Mouse (Mus musculus): ENCODE results near the gene Cactin. TPM values are rescaled to one million over a fixed set of nuclear protein-coding genes. Genes with fewer than 3 reads are reported as not detected.

The Cactin gene
- polyA plus RNA-seq, 1 experiment from 2014 or later = 51.2 TPM

DNA sequence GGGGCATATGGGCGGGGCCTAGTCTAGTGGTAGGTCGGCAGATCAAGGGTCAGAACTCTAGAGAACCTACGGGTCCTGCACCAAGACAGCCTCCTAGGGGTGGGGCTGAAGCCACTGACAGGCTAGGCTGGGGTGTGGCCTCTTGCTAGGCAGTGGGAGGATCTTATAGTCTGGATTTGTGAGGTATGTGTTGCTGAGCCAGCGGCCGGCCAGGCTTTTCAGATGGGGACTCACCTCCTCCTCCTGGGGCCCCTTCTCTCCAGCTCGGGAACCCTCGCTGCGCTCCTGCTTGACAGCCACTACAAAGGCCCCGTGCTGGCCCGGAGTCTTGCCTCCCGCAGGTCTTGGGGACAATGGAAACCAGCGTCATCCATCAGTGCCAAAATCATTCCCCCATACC lies 28.2 kb downstream of the Cactin start:
- WGBS = 1% methylated on average over 12 of the region's 12 CpGs
- H3K27ac ChIP-seq (ENCODE audit: low read depth, low read length) = no peak overlapping the region
- DNase-seq (ENCODE audit: low spot score) (no peak), ATAC-seq (replicated peaks; ENCODE audit: low FRiP score) (no peak)
- H3K4me3 ChIP-seq (ENCODE audit: low read depth, low read length) = peak overlapping the region; percentile 77
- peak overlapping the region; percentile 88 for H3K4me2 ChIP-seq (ENCODE audit: low read depth, low read length, severe bottlenecking)
- H3K4me1 ChIP-seq (replicated peaks; ENCODE audit: control insufficient read depth, insufficient read depth, low read length) = peaks cover 23% of the 10 kb centered on the region
- H3K9ac ChIP-seq (ENCODE audit: low read length) = peak overlapping the region; percentile 80
- no peaks in the 10 kb centered on the region; the same call in 1 of the 2 replicates for H3K36me3 ChIP-seq (ENCODE audit: control insufficient read depth, insufficient read depth, low read length)
- no peaks in the 10 kb centered on the region for H3K9me3 ChIP-seq (ENCODE audit: control insufficient read depth, low read length)
- H3K27me3 ChIP-seq (ENCODE audit: control insufficient read depth, insufficient read depth, low read length) = peaks cover 10% of the 10 kb centered on the region

DNA sequence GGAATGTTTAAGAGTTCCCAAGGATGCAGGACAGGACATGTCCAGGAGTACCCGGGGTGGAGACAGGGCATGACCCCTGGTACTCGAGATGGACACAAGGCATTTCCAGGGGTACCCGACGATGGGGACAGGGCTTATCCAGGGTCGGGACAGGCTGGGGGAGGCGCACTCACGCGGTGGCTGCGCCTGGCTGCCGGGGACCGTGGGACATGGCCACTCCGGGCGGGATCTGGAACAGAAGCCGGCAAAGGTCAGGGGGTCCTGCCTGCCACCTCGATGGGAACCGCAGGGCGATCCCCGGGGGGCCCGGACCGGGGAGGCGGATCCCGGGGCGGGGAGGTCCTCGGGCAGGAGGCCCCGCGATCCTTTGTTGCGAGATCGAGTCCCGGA lies 29.1 kb downstream of the Cactin start:
- peak overlapping the region; percentile 88 for H3K4me2 ChIP-seq (ENCODE audit: low read depth, low read length, severe bottlenecking)
- H3K27ac ChIP-seq (ENCODE audit: low read depth, low read length) = peak overlapping the region; percentile 21; the same call in 1 of the 2 replicates
- H3K9me3 ChIP-seq (ENCODE audit: control insufficient read depth, low read length) = no peaks in the 10 kb centered on the region
- no peaks in the 10 kb centered on the region; the same call in 1 of the 2 replicates for H3K36me3 ChIP-seq (ENCODE audit: control insufficient read depth, insufficient read depth, low read length)
- H3K27me3 ChIP-seq (ENCODE audit: control insufficient read depth, insufficient read depth, low read length) = peaks cover 2% of the 10 kb centered on the region
- H3K9ac ChIP-seq (ENCODE audit: low read length) = peak overlapping the region; percentile 80
- no peak for DNase-seq (ENCODE audit: low spot score)
- peaks cover 23% of the 10 kb centered on the region for H3K4me1 ChIP-seq (replicated peaks; ENCODE audit: control insufficient read depth, insufficient read depth, low read length)
- peak; percentile 29 for ATAC-seq (replicated peaks; ENCODE audit: low FRiP score)
- under 1% methylated on average over 28 of the region's 29 CpGs for WGBS
- peak overlapping the region; percentile 77 for H3K4me3 ChIP-seq (ENCODE audit: low read depth, low read length)

DNA sequence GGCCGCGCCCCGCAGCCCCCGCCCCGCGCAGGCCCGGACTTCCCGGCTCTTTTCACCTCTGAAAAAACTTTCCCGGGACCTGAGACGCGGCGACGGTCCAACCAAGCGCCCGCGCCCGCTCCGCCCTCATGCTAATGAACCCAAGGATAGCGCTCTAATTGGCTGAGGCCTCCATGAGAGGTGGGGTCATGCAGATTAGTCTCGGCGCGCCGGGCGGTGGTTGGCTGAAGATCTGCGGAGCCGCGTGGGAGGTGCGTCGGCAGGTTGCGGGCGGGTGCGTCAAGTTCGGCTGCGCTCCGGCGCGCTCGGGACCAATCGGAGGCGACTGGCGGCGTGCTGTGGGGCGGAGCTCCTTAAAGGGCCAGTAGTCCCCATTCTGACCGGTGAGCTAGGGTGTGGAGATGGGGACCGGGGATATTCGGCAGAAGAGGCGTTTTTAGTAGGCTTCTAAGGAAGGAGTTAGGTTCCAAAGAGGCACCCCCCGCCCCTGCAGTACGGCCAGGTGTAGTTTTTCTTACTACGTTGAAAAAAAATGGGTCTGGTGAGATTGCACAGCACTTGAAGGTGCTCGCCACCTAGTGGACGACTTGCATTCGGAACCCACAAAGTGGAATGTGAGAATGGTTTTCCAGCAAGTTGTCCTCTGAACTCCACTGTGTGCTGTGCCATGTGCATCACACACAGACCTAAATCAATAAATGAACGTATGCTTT lies 29.6 kb downstream of the Cactin start, which contains the start of gene Hmg20b:
Gene Hmg20b (minus strand): TSS at position 130 of the 713 bp plus-strand sequence.
- H3K9ac ChIP-seq (ENCODE audit: low read length) = peak within 1 kb of the TSS; percentile 80
- peak within 1 kb of the TSS; percentile 21; the same call in 1 of the 2 replicates for H3K27ac ChIP-seq (ENCODE audit: low read depth, low read length)
- H3K9me3 ChIP-seq (ENCODE audit: control insufficient read depth, low read length) = no peaks in the 10 kb centered on the region
- H3K36me3 ChIP-seq (ENCODE audit: control insufficient read depth, insufficient read depth, low read length) = no peaks in the 10 kb centered on the region
- ATAC-seq (replicated peaks; ENCODE audit: low FRiP score) (peak; percentile 95), DNase-seq (ENCODE audit: low spot score) (peak; percentile 100)
- H3K27me3 ChIP-seq (ENCODE audit: control insufficient read depth, insufficient read depth, low read length) = 0 out of 2 replicates have a peak, but pooled peaks cover 2% of the 10 kb centered on the region
- peak within 1 kb of the TSS; percentile 88 for H3K4me2 ChIP-seq (ENCODE audit: low read depth, low read length, severe bottlenecking)
- H3K4me3 ChIP-seq (ENCODE audit: low read depth, low read length) = peak within 1 kb of the TSS; percentile 77
- WGBS = under 1% methylated on average over 52 of the region's 54 CpGs
- peaks cover 23% of the 10 kb centered on the region for H3K4me1 ChIP-seq (replicated peaks; ENCODE audit: control insufficient read depth, insufficient read depth, low read length)

DNA sequence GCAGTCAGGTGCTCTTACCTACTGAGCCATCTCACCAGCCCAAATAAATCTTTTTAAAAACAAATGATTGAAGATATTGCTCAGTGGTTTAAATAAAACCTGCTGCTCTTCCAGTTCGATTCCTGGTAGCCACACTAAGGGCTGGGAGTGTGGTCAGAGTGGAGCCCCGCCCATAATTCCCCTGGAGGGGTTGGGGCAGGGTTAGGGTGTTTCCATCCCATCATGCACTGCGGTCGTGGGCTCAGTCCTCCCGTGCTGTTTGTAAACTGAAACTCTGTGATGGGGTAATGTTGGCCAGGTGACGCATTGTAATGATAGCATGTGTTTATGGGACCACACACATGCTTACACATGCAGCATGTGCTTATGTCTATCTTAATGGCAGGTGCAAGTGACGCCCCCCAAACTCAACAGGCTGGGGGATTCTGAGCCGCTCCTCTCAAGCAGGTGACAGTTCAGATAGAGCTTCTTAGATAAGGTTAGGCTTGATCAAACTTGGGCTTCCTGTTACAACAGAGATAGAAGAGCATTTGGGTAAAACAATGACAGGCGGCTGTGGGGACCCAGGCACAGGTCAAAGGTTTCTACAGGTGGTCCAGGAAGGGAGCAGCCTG lies 30.9 kb downstream of the Cactin start:
- no peak overlapping the region for H3K4me2 ChIP-seq (ENCODE audit: low read depth, low read length, severe bottlenecking)
- H3K4me1 ChIP-seq (replicated peaks; ENCODE audit: control insufficient read depth, insufficient read depth, low read length) = peaks cover 16% of the 10 kb centered on the region
- peaks cover 6% of the 10 kb centered on the region; the same call in 1 of the 2 replicates for H3K27me3 ChIP-seq (ENCODE audit: control insufficient read depth, insufficient read depth, low read length)
- H3K4me3 ChIP-seq (ENCODE audit: low read depth, low read length) = no peak overlapping the region
- WGBS = 21% methylated on average over 9 of the region's 9 CpGs
- DNase-seq (ENCODE audit: low spot score) = no peak
- no peak overlapping the region for H3K9ac ChIP-seq (ENCODE audit: low read length)
- H3K27ac ChIP-seq (ENCODE audit: low read depth, low read length) = no peak overlapping the region
- ATAC-seq (replicated peaks; ENCODE audit: low FRiP score) = no peak
- no peaks in the 10 kb centered on the region for H3K9me3 ChIP-seq (ENCODE audit: control insufficient read depth, low read length)
- no peaks in the 10 kb centered on the region for H3K36me3 ChIP-seq (ENCODE audit: control insufficient read depth, insufficient read depth, low read length)

DNA sequence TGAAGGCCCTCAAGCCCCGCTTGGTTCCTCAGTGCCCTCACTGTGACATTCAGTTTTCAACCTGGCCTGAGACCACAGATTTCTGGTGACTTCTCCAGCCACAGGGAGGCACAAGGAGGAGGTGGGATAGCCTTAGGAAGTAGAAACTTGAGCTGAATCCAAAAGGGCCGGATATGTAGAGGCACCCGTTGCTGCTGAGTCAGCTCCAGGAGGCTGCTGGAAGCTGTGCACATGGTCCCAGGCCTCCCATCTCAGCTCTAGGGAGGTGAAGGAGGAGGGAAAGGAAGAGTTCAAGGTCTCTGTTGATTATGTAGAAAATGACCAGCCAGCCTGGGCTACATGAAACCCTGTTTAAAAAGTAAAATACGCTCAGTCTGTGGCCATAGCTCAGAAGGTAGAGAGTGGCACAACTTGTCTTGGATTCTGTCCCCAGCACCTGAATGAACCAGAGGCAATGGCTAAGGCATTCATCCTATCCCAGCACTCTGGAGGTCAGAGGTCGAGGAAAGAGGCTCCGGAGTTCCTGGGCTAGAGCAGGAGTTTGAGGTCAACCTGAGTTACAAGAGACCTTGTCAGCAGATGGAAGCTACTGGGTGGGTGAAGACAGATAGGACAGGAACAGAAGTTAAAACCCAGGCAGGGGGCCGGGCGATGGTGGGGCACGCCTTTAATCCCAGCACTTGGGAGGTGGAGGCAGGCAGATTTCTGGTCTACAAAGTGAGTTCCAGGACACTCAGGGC lies 34.0 kb downstream of the Cactin start:
- Histone ChIP-seq H3K4me2 (ENCODE audit: low read depth, low read length, severe bottlenecking) (no peak overlapping the region), H3K9me3 (ENCODE audit: control insufficient read depth, low read length) (no peaks in the 10 kb centered on the region), H3K4me3 (ENCODE audit: low read depth, low read length) (no peak overlapping the region), H3K27me3 (ENCODE audit: control insufficient read depth, insufficient read depth, low read length) (peaks cover 5% of the 10 kb centered on the region; the same call in 1 of the 2 replicates), H3K9ac (ENCODE audit: low read length) (no peak overlapping the region), H3K27ac (ENCODE audit: low read depth, low read length) (no peak overlapping the region), H3K4me1 (replicated peaks; ENCODE audit: control insufficient read depth, insufficient read depth, low read length) (peaks cover 7% of the 10 kb centered on the region; the same call in 1 of the 2 replicates), H3K36me3 (ENCODE audit: control insufficient read depth, insufficient read depth, low read length) (no peaks in the 10 kb centered on the region)
- DNase-seq (ENCODE audit: low spot score) (no peak), ATAC-seq (replicated peaks; ENCODE audit: low FRiP score) (no peak)
- WGBS = 68% methylated on average over 9 of the region's 9 CpGs

DNA sequence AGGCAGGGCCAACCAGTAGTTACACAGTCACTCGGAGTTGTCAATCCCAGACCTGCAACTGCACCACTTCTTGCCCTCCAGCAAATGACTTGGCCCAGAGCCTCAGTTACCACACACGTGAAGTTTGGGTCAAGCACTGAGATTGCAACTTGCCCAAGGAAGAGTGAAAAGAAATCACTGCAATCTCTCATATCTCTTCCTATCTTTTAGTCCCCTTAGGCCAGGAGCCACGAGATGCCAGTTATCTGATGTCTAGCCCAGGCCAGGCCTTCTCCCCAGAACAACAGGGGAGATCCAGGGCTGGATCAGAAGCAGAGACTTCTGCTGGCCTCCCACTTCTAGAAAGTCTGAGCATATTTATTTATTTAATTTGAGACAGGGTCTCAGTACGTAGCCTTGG lies 34.6 kb downstream of the Cactin start:
- Histone ChIP-seq H3K9ac (ENCODE audit: low read length) (no peak overlapping the region), H3K4me1 (replicated peaks; ENCODE audit: control insufficient read depth, insufficient read depth, low read length) (peaks cover 7% of the 10 kb centered on the region; the same call in 1 of the 2 replicates)
- 80% methylated on average over 4 of the region's 4 CpGs for WGBS

DNA sequence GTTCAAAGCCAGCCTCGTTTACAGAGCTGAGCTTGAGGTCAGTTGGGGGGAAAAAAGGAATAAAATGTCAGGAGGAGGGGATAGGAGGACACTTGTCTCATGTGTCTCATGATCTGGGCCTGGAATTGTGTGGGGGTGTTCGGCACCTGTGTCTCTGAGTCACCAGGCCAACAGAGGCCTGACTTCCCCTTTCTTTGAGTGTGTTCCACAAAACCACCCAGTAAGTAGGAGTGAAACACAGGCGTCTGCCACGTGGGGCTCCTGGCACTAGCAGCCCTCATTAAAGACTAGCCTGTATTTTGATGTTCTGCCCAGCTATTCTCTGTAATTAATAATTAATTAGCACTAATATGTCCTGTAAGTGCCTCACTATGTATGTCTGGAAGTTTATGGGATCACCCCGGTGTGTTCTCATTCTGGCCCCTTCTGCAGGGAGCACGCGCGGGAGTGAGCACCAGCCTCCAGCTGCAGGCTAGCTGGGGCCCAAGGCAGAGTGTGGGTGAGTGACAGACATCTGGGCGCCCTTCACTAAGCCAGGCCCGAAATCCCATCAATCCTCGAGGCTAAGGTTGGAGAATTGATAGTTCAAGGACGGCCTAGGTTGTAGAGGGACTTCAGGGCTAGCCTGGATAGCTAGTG lies 35.6 kb downstream of the Cactin start:
- Histone ChIP-seq H3K27me3 (ENCODE audit: control insufficient read depth, insufficient read depth, low read length) (peaks cover 5% of the 10 kb centered on the region; the same call in 1 of the 2 replicates), H3K9ac (ENCODE audit: low read length) (no peak overlapping the region), H3K36me3 (ENCODE audit: control insufficient read depth, insufficient read depth, low read length) (no peaks in the 10 kb centered on the region), H3K4me1 (replicated peaks; ENCODE audit: control insufficient read depth, insufficient read depth, low read length) (peaks cover 7% of the 10 kb centered on the region; the same call in 1 of the 2 replicates), H3K9me3 (ENCODE audit: control insufficient read depth, low read length) (no peaks in the 10 kb centered on the region), H3K4me2 (ENCODE audit: low read depth, low read length, severe bottlenecking) (peak overlapping the region; percentile 99; the same call in 1 of the 2 replicates), H3K27ac (ENCODE audit: low read depth, low read length) (no peak overlapping the region), H3K4me3 (ENCODE audit: low read depth, low read length) (no peak overlapping the region; the same call in 1 of the 2 replicates)
- no peak for ATAC-seq (replicated peaks; ENCODE audit: low FRiP score)
- DNase-seq (ENCODE audit: low spot score) = no peak
- WGBS = 60% methylated on average over 12 of the region's 12 CpGs

More for the DNA sequence above, 34.6 kb downstream of the Cactin start:
- ATAC-seq (replicated peaks; ENCODE audit: low FRiP score) (no peak), DNase-seq (ENCODE audit: low spot score) (no peak)
- no peaks in the 10 kb centered on the region for H3K36me3 ChIP-seq (ENCODE audit: control insufficient read depth, insufficient read depth, low read length)
- no peak overlapping the region for H3K4me2 ChIP-seq (ENCODE audit: low read depth, low read length, severe bottlenecking)
- no peak overlapping the region for H3K27ac ChIP-seq (ENCODE audit: low read depth, low read length)
- H3K4me3 ChIP-seq (ENCODE audit: low read depth, low read length) = no peak overlapping the region
- no peaks in the 10 kb centered on the region for H3K9me3 ChIP-seq (ENCODE audit: control insufficient read depth, low read length)
- H3K27me3 ChIP-seq (ENCODE audit: control insufficient read depth, insufficient read depth, low read length) = peaks cover 5% of the 10 kb centered on the region; the same call in 1 of the 2 replicates

Measured in forebrain, embryonic 11.5 days (tissue).